Mouse (Mus musculus) CD4-positive, CD25-positive, alpha-beta regulatory T cell, adult 4 months (primary cell): ENCODE measurements around the gene Disp2. TPM values are rescaled to one million over a fixed set of nuclear protein-coding genes. Genes with fewer than 3 reads are reported as not detected.

ENCODE experiments used
- ATAC-seq: one replicate; pipeline ENCODE4 v1.8.0; 2017
- polyA plus RNA-seq, 2 experiments: library from polyadenylated mRNA; unstranded; fragments of 100-300 nt; shearing (Covaris generic); gene quantifications; one replicate each; pipeline ENCODE4 v1.2.1; 2017

The Disp2 gene
- polyA plus RNA-seq, 2 experiments from 2014 or later = not detected

GRCm38 (mm10) chr2:118846246-118846645 lies 66.7 kb downstream of the Disp2 start:
- no peak for ATAC-seq

- ATAC-seq = no peak
Observed at GRCm38 (mm10) chr2:118851756-118852155, 72.2 kb downstream of the Disp2 start.

Other genes with a start within 250 kb of the Disp2 start
- 1 to 10 TPM; 1.3 to 4.2 TPM for gene Bmf, start 230.0 kb upstream of the Disp2 start, polyA plus RNA-seq
- 10 to 100 TPM in 1 of 2 experiments, 1 to 10 TPM in 1; 3.0 to 11.1 TPM for gene Bub1b, start 181.5 kb upstream of the Disp2 start, polyA plus RNA-seq
- 1 to 10 TPM in 1 of 2 experiments, under 1 TPM in 1; 0.13 to 1.3 TPM for gene Pak6, start 116.4 kb upstream of the Disp2 start, polyA plus RNA-seq
- gene Ankrd63, start 75.8 kb upstream of the Disp2 start, polyA plus RNA-seq = not detected
- gene Plcb2, start 51.3 kb upstream of the Disp2 start, polyA plus RNA-seq = 10 to 100 TPM; 15.7 to 20.8 TPM
- 10 to 100 TPM; 18.6 to 20.6 TPM for gene Inafm2, start 34.0 kb upstream of the Disp2 start, polyA plus RNA-seq
- gene Ccdc9b, start 17.1 kb upstream of the Disp2 start, polyA plus RNA-seq = not detected
- not detected for gene Phgr1, start 7.0 kb upstream of the Disp2 start, polyA plus RNA-seq
- 10 to 100 TPM; 12.8 to 15.2 TPM for gene Knstrn, start 34.3 kb downstream of the Disp2 start, polyA plus RNA-seq
- 10 to 100 TPM; 45.7 to 58.8 TPM for gene Ivd, start 82.2 kb downstream of the Disp2 start, polyA plus RNA-seq
- gene Bahd1, start 120.7 kb downstream of the Disp2 start, polyA plus RNA-seq = 1 to 10 TPM; 2.5 to 3.8 TPM
- 1 to 10 TPM in 1 of 2 experiments, under 1 TPM in 1; 0.96 to 1.5 TPM for gene Chst14, start 146.8 kb downstream of the Disp2 start, polyA plus RNA-seq
- gene Ccdc32, start 249.7 kb downstream of the Disp2 start, polyA plus RNA-seq = 10 to 100 TPM; 24.2 to 30.7 TPM